Mouse (Mus musculus): ENCODE measurements around the gene Aox1.
A peak's percentile ranks its signal among the peaks of the same experiment; 100 is the strongest.

Gene Aox1

DNA sequence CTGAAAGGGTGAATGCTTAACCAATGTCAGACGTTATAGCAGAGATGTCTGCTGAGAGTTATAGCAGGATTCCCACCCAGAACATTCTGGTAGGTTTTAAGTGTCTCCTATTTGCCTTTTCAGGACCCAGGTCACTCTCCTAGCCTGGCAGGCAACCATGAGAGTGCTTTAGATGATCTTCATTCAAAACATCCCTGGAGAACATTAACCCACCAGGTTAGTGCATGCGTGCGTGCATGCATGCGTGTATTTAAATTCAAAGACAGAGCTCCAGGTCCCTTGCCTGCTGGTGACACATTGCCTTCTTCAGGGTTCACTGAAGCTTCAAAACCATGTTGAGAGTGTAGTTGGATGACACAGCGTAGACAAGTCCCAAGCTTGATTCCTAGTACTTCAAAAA, 35.4 kb downstream of the Aox1 start:
- no peak for DNase-seq (ENCODE audit: low read depth, low spot score)

DNA sequence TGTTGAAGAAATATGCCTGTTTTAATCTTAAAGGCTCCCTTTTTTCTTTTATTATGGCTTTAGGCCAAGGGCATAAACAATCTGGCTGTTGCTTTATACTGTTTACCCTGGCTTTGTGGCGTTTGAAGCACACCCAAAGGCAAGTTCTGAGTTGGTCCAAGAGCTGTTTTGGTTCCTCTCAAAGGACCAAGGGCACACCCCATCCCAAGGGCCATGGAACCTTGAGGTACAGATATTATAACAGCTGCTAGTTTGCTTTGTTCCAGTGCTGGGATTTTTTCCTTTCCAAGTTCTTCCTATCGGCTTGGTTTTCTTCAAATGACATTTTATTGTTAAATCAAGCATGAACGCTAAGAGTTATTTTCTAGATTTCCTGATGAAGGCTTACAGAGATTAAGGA, 35.9 kb downstream of the Aox1 start:
- no peak for DNase-seq (ENCODE audit: low read depth, low spot score)

DNA sequence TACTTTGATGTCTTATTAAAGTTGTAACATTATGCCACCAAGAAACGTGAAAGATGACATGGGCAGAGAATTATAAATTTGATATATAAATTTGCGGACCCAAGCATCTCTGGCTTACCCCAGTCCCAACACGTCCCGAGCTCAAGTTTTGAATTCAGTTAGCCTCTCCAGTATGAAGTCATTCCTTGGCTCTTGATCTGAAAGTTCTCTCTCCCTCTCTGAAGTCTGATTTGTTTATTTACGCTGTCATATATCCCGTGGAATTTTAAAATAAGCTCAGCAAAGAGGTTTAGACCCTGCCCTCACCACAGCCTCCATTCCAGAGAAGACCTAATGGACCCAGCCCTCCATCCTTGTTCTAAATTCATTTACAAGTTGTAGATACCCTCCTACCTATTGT, 39.5 kb downstream of the Aox1 start:
- no peak for DNase-seq (ENCODE audit: low read depth, low spot score)

DNA sequence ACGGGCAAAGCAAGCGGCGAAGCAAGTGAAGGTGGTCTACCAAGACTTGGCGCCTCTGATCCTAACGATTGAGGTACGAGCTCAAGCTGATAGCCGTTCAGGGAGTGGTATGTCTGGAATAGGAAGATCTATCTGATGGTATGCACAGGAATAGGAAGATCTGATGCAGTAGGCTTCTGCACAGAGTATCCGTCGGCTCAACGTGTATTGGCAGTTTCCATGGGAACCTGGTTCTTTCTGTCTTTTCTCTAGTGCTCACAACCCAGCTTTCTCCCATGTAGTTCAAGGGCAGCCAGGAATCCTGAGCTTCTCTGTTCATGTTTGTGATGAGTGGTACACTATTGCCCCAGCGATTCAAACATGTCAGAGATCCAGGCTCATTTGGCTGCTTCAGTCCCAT, 40.4 kb downstream of the Aox1 start:
- no peak for DNase-seq (ENCODE audit: low read depth, low spot score)

DNA sequence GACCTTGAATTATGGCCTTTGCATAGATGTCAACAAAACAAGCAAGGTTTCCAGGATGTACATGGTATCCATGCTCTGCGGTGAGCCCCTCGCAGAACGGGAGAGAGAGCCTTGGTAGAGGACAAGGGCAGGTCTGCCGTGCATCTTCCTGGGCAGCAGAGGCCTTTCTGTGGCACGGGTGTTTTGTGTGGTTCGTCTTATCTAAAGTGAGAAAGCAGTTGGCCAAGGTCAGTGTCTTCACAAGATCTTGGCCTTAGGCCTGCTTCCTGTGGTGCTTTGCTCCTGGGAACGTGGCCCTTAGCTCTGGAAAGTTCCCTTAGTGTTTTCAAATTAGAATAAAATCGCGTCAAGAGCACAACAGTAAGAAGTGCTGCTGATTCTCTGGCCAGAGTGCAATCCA, 41.3 kb downstream of the Aox1 start:
- DNase-seq (ENCODE audit: low read depth, low spot score), result no peak

DNA sequence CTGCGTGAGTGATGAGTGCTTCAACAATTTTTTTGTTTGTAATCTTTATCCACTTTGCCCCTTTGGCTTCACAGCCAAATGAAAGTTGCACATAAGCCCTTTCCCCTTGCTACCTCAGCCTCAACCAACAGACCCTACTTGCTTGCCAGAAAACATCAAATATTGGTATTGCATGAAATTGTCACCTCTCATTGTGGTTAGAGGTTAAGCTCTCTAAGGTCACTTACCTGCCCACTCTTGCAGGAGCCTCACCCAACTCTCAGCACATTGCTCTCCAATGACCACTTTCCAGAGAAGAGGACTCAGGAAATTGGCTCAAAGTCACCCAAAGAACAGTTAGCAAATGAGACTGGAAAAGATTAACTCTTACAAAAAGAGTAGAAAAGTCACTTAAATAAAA, 41.8 kb downstream of the Aox1 start:
- no peak for DNase-seq (ENCODE audit: low read depth, low spot score)

GRCm38 (mm10) chr1:58072416-58072815, 42.7 kb downstream of the Aox1 start:
- DNase-seq (ENCODE audit: low read depth, low spot score), result no peak

DNA sequence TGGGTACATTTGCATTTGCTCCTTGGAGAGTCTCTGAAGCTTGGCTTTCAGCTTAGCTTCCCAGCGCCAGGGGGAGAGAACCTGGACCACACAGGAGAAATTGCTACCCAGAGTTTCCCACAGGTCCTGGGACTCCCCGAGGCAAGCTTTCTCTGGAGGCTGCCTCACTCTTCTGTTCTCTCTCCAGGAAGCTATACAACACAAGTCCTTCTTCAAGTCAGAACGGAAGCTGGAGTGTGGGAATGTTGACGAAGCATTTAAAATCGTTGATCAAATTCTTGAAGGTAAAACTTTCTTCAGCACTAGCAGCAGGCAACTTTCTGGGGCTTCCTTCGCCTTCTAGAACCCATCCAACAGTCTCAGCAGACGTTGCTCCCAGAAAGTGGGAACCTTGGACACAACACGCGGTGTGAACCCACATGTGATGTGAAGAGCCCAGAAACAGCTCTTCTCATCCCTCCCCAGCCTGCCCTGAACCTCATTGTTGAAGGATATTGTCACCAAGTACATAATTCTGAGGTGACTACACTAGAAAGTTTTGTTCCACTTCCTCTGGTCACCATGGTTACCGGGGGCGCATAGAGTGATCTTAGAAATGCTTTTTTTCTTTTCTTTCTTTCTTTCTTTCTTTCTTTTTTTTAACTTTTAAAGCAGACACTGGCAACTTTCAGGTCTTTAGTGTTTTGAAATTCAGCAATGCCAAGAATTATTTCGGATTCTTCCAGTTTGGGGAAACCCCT, 43.4 kb downstream of the Aox1 start:
- peak; percentile 7 for DNase-seq (ENCODE audit: low read depth, low spot score)

GRCm38 (mm10) chr1:58074266-58074665, 44.5 kb downstream of the Aox1 start:
- DNase-seq (ENCODE audit: low read depth, low spot score), result no peak

DNA sequence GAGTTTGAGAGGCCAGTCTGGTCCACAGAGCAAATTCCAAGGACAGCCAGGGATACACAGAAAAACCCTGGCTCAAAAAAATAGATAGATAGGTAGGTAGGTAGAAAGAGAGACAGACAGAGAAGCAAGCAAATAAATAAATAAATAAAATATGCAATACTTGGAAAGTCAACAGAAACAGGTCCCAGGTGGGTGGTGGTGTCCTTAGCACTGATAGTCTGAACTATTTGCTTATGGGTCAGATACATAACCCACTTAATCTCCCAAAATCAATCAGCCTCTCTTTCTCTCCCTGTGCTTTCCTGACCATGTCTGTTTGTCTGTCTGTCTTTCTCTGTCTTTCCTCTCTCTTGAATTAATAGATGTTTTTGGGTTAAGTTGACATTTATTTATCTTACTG, 48.2 kb downstream of the Aox1 start:
- no peak for DNase-seq (ENCODE audit: low read depth, low spot score)

- no peak for DNase-seq (ENCODE audit: low read depth, low spot score)
These were observed 48.7 kb downstream of the Aox1 start for GRCm38 (mm10) chr1:58078390-58078789.

- DNase-seq (ENCODE audit: low read depth, low spot score), result peak; percentile 1
These were observed 50.0 kb downstream of the Aox1 start for GRCm38 (mm10) chr1:58079689-58080088.

DNA sequence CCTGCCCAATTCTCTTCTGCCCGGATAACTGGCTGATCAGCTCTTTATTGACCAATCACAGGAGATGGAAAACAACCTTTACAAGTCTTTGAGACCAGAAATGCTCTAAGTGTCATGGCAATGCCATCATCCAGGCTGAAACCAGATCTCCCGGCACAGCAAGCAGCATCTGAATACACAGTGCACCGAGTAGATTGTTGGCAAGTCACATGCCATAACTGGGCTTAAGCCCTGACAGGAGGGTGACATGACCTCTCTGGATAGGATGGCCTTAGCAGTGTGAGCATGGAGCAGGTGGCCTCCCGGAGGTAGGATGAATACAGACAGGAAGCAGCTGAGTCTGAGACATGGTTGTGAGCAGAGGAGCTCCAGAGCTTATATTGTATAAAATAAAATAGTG, 50.7 kb downstream of the Aox1 start:
- DNase-seq (ENCODE audit: low read depth, low spot score), result no peak

- DNase-seq (ENCODE audit: low read depth, low spot score), result no peak
These were observed 51.6 kb downstream of the Aox1 start for GRCm38 (mm10) chr1:58081356-58081755.

GRCm38 (mm10) chr1:58089316-58089715, 59.6 kb downstream of the Aox1 start:
- no peak for DNase-seq (ENCODE audit: low read depth, low spot score)

DNA sequence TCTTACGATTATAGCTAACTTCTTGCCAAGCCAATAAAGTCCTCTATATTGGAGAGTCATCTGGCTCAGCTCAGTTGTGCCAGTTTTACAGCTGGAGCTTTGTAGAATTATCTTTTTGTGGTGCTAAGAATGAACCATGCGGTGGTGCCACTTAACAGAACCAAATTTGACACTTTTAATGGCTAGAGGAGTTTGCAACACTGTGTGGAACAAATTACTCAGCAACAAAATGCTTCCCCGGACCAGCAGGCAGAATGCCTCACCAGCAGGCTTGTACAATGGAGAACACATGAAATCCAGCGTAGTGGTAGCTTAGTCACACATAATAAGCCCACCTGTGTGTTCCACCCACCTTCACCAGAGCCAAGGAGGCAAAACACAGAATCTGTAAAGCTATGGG, 60.5 kb downstream of the Aox1 start:
- no peak for DNase-seq (ENCODE audit: low read depth, low spot score)

DNA sequence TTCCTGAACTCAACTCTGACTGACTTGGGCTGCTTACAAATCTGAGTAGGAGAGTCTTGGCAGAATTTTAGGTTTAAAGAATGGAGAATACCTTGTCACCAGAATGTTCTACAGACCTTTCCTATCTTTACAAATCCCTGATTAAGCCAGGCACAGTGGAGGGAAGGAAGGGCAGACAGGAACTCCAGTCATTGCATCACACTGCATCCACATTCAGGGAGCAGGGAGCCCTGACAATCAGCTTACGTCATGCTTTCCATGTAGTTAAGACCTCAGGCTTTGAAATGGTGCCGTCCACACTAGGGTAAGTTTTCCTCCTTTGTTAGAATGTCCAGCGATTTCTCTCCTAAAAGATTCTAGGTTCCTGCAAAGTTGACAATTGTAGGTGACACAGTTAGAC, 61.5 kb downstream of the Aox1 start:
- no peak for DNase-seq (ENCODE audit: low read depth, low spot score)

- DNase-seq (ENCODE audit: low read depth, low spot score), result no peak
These were observed 62.3 kb downstream of the Aox1 start for GRCm38 (mm10) chr1:58091992-58092560.

DNA sequence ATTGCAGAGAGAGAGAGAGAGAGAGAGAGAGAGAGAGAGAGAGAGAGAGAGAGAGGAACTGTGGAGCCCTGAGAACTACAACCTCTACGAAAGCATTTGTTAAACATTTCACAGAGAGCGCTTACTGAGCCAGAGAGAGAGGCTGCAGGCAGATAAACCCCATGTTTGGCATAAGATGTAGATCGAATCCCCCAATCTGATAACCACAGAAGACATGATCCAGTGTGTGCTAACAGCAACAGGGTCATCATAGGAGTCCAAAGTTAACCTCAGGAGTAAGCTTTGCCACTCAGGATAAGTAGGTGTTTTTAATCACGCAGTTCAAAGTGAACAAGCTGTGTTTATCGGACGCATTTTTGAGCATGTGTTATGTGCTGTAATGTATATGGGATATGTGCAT, 67.6 kb downstream of the Aox1 start:
- DNase-seq (ENCODE audit: low read depth, low spot score), result no peak

- DNase-seq (ENCODE audit: low read depth, low spot score), result no peak
These were observed 69.4 kb downstream of the Aox1 start for GRCm38 (mm10) chr1:58099119-58099518.

GRCm38 (mm10) chr1:58101531-58102146, 71.9 kb downstream of the Aox1 start:
- DNase-seq (ENCODE audit: low read depth, low spot score), result no peak

DNA sequence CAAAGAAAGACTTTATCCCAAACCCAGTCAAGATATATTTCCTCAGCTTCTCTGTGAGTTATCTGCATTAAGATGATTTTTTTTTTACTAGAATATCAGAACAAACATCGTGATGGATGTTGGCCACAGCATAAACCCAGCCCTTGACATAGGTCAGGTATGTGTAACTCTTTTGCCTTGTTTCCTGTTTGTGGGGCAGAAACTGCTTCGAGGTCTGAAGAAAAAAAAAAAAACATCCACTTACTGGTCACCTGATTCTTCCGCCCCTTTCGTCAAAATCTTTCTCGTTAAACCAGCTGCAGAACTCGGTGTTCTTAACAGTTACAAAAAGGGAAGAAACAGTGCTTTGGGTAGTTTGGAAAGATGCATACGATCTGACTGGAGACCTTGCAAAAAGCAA, 72.8 kb downstream of the Aox1 start:
- DNase-seq (ENCODE audit: low read depth, low spot score), result no peak

- DNase-seq (ENCODE audit: low read depth, low spot score), result no peak
These were observed 76.0 kb downstream of the Aox1 start for GRCm38 (mm10) chr1:58105685-58106084.
